Mouse (Mus musculus): ENCODE measurements at regions not wholly inside any gene's neighbourhood (a gene's known extent, or its start where the extent isn't known, plus 50 kb on each side); places are given as distances from the start of the nearest gene placed in this dataset.
A peak's percentile ranks its signal among the peaks of the same experiment; 100 is the strongest.

- H3K4me3 ChIP-seq (ENCODE audit: low read depth, low read length): no peak overlapping the region
- no peaks in the 10 kb centered on the region for H3K36me3 ChIP-seq (ENCODE audit: control insufficient read depth, insufficient read depth, low read length)
- H3K27me3 ChIP-seq (ENCODE audit: control insufficient read depth, insufficient read depth, low read length): no peaks in the 10 kb centered on the region
- no peak overlapping the region for H3K4me2 ChIP-seq
- H3K9me3 ChIP-seq (replicated peaks; ENCODE audit: control insufficient read depth, low read length): no peaks in the 10 kb centered on the region
- H3K4me1 ChIP-seq (ENCODE audit: control insufficient read depth, insufficient read depth, low read length): peaks cover 14% of the 10 kb centered on the region
- 20% methylated on average over 11 of the region's 11 CpGs for WGBS (ENCODE audit: insufficient replicate concordance)
- H3K27ac ChIP-seq (ENCODE audit: low read depth, low read length): no peak overlapping the region
- no peak overlapping the region; the same call in 1 of the 2 replicates for H3K9ac ChIP-seq (ENCODE audit: low read depth, low read length)
- ATAC-seq (replicated peaks; ENCODE audit: insufficient number of reproducible peaks, low FRiP score, low TSS enrichment): peak; percentile 65; the same call in 1 of the 2 replicates
These were observed 197.1 kb downstream of the Msrb3 start for GRCm38 (mm10) chr10:120701833-120702232.

GRCm38 (mm10) chr10:120697275-120697856 is 201.5 kb downstream of the Msrb3 start:
- Histone ChIP-seq H3K4me1 (ENCODE audit: control insufficient read depth, insufficient read depth, low read length) (peaks cover 30% of the 10 kb centered on the region), H3K27me3 (ENCODE audit: control insufficient read depth, insufficient read depth, low read length) (no peaks in the 10 kb centered on the region), H3K9me3 (replicated peaks; ENCODE audit: control insufficient read depth, low read length) (no peaks in the 10 kb centered on the region), H3K9ac (ENCODE audit: low read depth, low read length) (0 out of 2 replicates have a peak overlapping the region, but pooled peaks have one; percentile 36), H3K4me2 (peak overlapping the region; percentile 43), H3K36me3 (ENCODE audit: control insufficient read depth, insufficient read depth, low read length) (no peaks in the 10 kb centered on the region), H3K4me3 (ENCODE audit: low read depth, low read length) (no peak overlapping the region), H3K27ac (ENCODE audit: low read depth, low read length) (peak overlapping the region; percentile 54)
- ATAC-seq (replicated peaks; ENCODE audit: insufficient number of reproducible peaks, low FRiP score, low TSS enrichment): peak; percentile 74
- 6% methylated on average over 16 of the region's 16 CpGs for WGBS (ENCODE audit: insufficient replicate concordance)

GRCm38 (mm10) chr10:120696481-120696880 is 202.4 kb downstream of the Msrb3 start:
- no peaks in the 10 kb centered on the region for H3K27me3 ChIP-seq (ENCODE audit: control insufficient read depth, insufficient read depth, low read length)
- WGBS (ENCODE audit: insufficient replicate concordance): 19% methylated on average over 2 of the region's 2 CpGs
- H3K4me1 ChIP-seq (ENCODE audit: control insufficient read depth, insufficient read depth, low read length): peaks cover 34% of the 10 kb centered on the region
- H3K36me3 ChIP-seq (ENCODE audit: control insufficient read depth, insufficient read depth, low read length): no peaks in the 10 kb centered on the region
- ATAC-seq (replicated peaks; ENCODE audit: insufficient number of reproducible peaks, low FRiP score, low TSS enrichment): 0 out of 2 replicates have a peak, but pooled peaks have one; percentile 22
- peak overlapping the region; percentile 3; the same call in 1 of the 2 replicates for H3K4me2 ChIP-seq
- no peak overlapping the region for H3K4me3 ChIP-seq (ENCODE audit: low read depth, low read length)
- H3K27ac ChIP-seq (ENCODE audit: low read depth, low read length): peak overlapping the region; percentile 54; the same call in 1 of the 2 replicates
- H3K9me3 ChIP-seq (replicated peaks; ENCODE audit: control insufficient read depth, low read length): no peaks in the 10 kb centered on the region
- no peak overlapping the region for H3K9ac ChIP-seq (ENCODE audit: low read depth, low read length)

GRCm38 (mm10) chr10:120694472-120694871 is 204.4 kb downstream of the Msrb3 start:
- Histone ChIP-seq H3K9ac (ENCODE audit: low read depth, low read length) (0 out of 2 replicates have a peak overlapping the region, but pooled peaks have one; percentile 43), H3K4me3 (ENCODE audit: low read depth, low read length) (peak overlapping the region; percentile 12; the same call in 1 of the 2 replicates), H3K4me2 (peak overlapping the region; percentile 54), H3K27ac (ENCODE audit: low read depth, low read length) (no peak overlapping the region), H3K36me3 (ENCODE audit: control insufficient read depth, insufficient read depth, low read length) (no peaks in the 10 kb centered on the region), H3K4me1 (ENCODE audit: control insufficient read depth, insufficient read depth, low read length) (peaks cover 34% of the 10 kb centered on the region), H3K9me3 (replicated peaks; ENCODE audit: control insufficient read depth, low read length) (no peaks in the 10 kb centered on the region), H3K27me3 (ENCODE audit: control insufficient read depth, insufficient read depth, low read length) (no peaks in the 10 kb centered on the region)
- WGBS (ENCODE audit: insufficient replicate concordance): 11% methylated on average over 18 of the region's 18 CpGs
- no peak for ATAC-seq (replicated peaks; ENCODE audit: insufficient number of reproducible peaks, low FRiP score, low TSS enrichment)

- ATAC-seq (replicated peaks; ENCODE audit: insufficient number of reproducible peaks, low FRiP score, low TSS enrichment): no peak
- no peaks in the 10 kb centered on the region for H3K27me3 ChIP-seq (ENCODE audit: control insufficient read depth, insufficient read depth, low read length)
- H3K4me1 ChIP-seq (ENCODE audit: control insufficient read depth, insufficient read depth, low read length): peaks cover 28% of the 10 kb centered on the region
- no peak overlapping the region for H3K4me3 ChIP-seq (ENCODE audit: low read depth, low read length)
- 61% methylated on average over 3 of the region's 3 CpGs for WGBS (ENCODE audit: insufficient replicate concordance)
- H3K4me2 ChIP-seq: no peak overlapping the region
- H3K9me3 ChIP-seq (replicated peaks; ENCODE audit: control insufficient read depth, low read length): no peaks in the 10 kb centered on the region
- H3K36me3 ChIP-seq (ENCODE audit: control insufficient read depth, insufficient read depth, low read length): no peaks in the 10 kb centered on the region
- H3K9ac ChIP-seq (ENCODE audit: low read depth, low read length): no peak overlapping the region
- H3K27ac ChIP-seq (ENCODE audit: low read depth, low read length): no peak overlapping the region
These were observed 207.4 kb downstream of the Msrb3 start for GRCm38 (mm10) chr10:120691451-120691850.

- Histone ChIP-seq H3K9me3 (replicated peaks; ENCODE audit: control insufficient read depth, low read length) (no peaks in the 10 kb centered on the region), H3K27ac (ENCODE audit: low read depth, low read length) (peak overlapping the region; percentile 67; the same call in 1 of the 2 replicates), H3K27me3 (ENCODE audit: control insufficient read depth, insufficient read depth, low read length) (no peaks in the 10 kb centered on the region), H3K9ac (ENCODE audit: low read depth, low read length) (no peak overlapping the region), H3K36me3 (ENCODE audit: control insufficient read depth, insufficient read depth, low read length) (no peaks in the 10 kb centered on the region), H3K4me2 (no peak overlapping the region), H3K4me1 (ENCODE audit: control insufficient read depth, insufficient read depth, low read length) (peaks cover 16% of the 10 kb centered on the region), H3K4me3 (ENCODE audit: low read depth, low read length) (no peak overlapping the region)
- 10% methylated on average over 10 of the region's 10 CpGs for WGBS (ENCODE audit: insufficient replicate concordance)
- ATAC-seq (replicated peaks; ENCODE audit: insufficient number of reproducible peaks, low FRiP score, low TSS enrichment): 0 out of 2 replicates have a peak, but pooled peaks have one; percentile 46
These were observed 209.9 kb upstream of the Hmga2 start for GRCm38 (mm10) chr10:120686123-120686522.

- WGBS (ENCODE audit: insufficient replicate concordance): 83% methylated on average over 10 of the region's 10 CpGs
- no peak overlapping the region for H3K9ac ChIP-seq (ENCODE audit: low read depth, low read length)
- H3K27me3 ChIP-seq (ENCODE audit: control insufficient read depth, insufficient read depth, low read length): no peaks in the 10 kb centered on the region
- no peaks in the 10 kb centered on the region for H3K9me3 ChIP-seq (replicated peaks; ENCODE audit: control insufficient read depth, low read length)
- no peak overlapping the region for H3K4me2 ChIP-seq
- no peak for ATAC-seq (replicated peaks; ENCODE audit: insufficient number of reproducible peaks, low FRiP score, low TSS enrichment)
- no peaks in the 10 kb centered on the region for H3K36me3 ChIP-seq (ENCODE audit: control insufficient read depth, insufficient read depth, low read length)
- H3K4me1 ChIP-seq (ENCODE audit: control insufficient read depth, insufficient read depth, low read length): peaks cover 14% of the 10 kb centered on the region
- no peak overlapping the region for H3K4me3 ChIP-seq (ENCODE audit: low read depth, low read length)
- no peak overlapping the region for H3K27ac ChIP-seq (ENCODE audit: low read depth, low read length)
These were observed 205.8 kb upstream of the Hmga2 start for GRCm38 (mm10) chr10:120682021-120682420.

- ATAC-seq (replicated peaks; ENCODE audit: insufficient number of reproducible peaks, low FRiP score, low TSS enrichment): no peak
These were observed 203.7 kb upstream of the Hmga2 start for GRCm38 (mm10) chr10:120679982-120680381.

GRCm38 (mm10) chr10:120678277-120678676 is 202.0 kb upstream of the Hmga2 start:
- H3K4me1 ChIP-seq (ENCODE audit: control insufficient read depth, insufficient read depth, low read length): peaks cover 20% of the 10 kb centered on the region
- WGBS (ENCODE audit: insufficient replicate concordance): 55% methylated on average over 8 of the region's 8 CpGs

More at GRCm38 (mm10) chr10:120679982-120680381, 203.7 kb upstream of the Hmga2 start:
- peaks cover 13% of the 10 kb centered on the region for H3K4me1 ChIP-seq (ENCODE audit: control insufficient read depth, insufficient read depth, low read length)
- H3K9me3 ChIP-seq (replicated peaks; ENCODE audit: control insufficient read depth, low read length): no peaks in the 10 kb centered on the region
- H3K4me2 ChIP-seq: no peak overlapping the region
- H3K27ac ChIP-seq (ENCODE audit: low read depth, low read length): no peak overlapping the region
- no peak overlapping the region for H3K4me3 ChIP-seq (ENCODE audit: low read depth, low read length)
- WGBS (ENCODE audit: insufficient replicate concordance): 66% methylated on average over 6 of the region's 6 CpGs
- no peak overlapping the region for H3K9ac ChIP-seq (ENCODE audit: low read depth, low read length)
- no peaks in the 10 kb centered on the region for H3K36me3 ChIP-seq (ENCODE audit: control insufficient read depth, insufficient read depth, low read length)
- H3K27me3 ChIP-seq (ENCODE audit: control insufficient read depth, insufficient read depth, low read length): no peaks in the 10 kb centered on the region

More at GRCm38 (mm10) chr10:120678277-120678676, 202.0 kb upstream of the Hmga2 start:
- H3K4me3 ChIP-seq (ENCODE audit: low read depth, low read length): no peak overlapping the region
- H3K4me2 ChIP-seq: no peak overlapping the region
- H3K36me3 ChIP-seq (ENCODE audit: control insufficient read depth, insufficient read depth, low read length): no peaks in the 10 kb centered on the region
- no peaks in the 10 kb centered on the region for H3K9me3 ChIP-seq (replicated peaks; ENCODE audit: control insufficient read depth, low read length)
- no peaks in the 10 kb centered on the region for H3K27me3 ChIP-seq (ENCODE audit: control insufficient read depth, insufficient read depth, low read length)
- no peak overlapping the region for H3K27ac ChIP-seq (ENCODE audit: low read depth, low read length)
- H3K9ac ChIP-seq (ENCODE audit: low read depth, low read length): no peak overlapping the region
- ATAC-seq (replicated peaks; ENCODE audit: insufficient number of reproducible peaks, low FRiP score, low TSS enrichment): no peak

Measured in heart, embryonic 11.5 days (tissue).